Mouse (Mus musculus): Measurements from ENCODE around the gene Urgcp.

DNA sequence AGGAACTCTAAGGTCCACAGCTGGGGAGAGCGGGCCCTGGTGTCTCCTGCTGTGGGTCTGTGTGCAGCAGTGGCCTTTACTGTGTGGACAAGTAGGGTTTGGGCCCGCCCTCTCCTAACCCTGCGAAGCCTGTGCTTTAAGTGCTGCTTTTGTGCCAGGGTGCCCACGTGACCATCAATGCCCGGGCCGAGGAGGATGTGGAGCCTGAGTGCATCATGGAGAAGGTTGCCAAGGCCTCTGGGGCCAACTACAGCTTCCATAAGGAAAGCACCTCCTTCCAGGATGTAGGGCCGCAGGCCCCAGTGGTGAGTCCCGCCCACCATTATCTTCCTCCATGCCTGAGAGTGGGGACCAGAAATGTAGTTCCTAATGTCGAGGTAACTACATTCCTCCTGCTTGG lies 33.1 kb upstream of the Urgcp start:
- TF ChIP-seq CTCF (conservative IDR thresholded peaks at IDR 0.05; ENCODE audit: low read length): no peak
- no peak for TF ChIP-seq NANOG (IDR thresholded peaks at IDR 0.05; ENCODE audit: borderline replicate concordance, low read length)

All from E14TG2a.4 (cell line).